Mouse (Mus musculus): Measurements from ENCODE around the gene Zdhhc6. TPM values are rescaled to one million over a fixed set of nuclear protein-coding genes. Genes with fewer than 3 reads are reported as not detected.

Gene Zdhhc6
- polyA plus RNA-seq, 1 experiment from 2014 or later: 96.8 TPM

GRCm38 (mm10) chr19:55236026-55236425 is 79.8 kb downstream of the Zdhhc6 start:
- Histone ChIP-seq H3K4me3 (no peak overlapping the region), H3K27me3 (no peaks in the 10 kb centered on the region), H3K9me3 (no peaks in the 10 kb centered on the region), H3K36me3 (no peaks in the 10 kb centered on the region), H3K27ac (no peak overlapping the region), H3K9ac (no peak overlapping the region), H3K4me1 (no peaks in the 10 kb centered on the region), H3K4me2 (replicated peaks) (no peak overlapping the region)
- WGBS: 44% methylated on average over 2 of the region's 2 CpGs
- ATAC-seq (ENCODE audit: insufficient number of reproducible peaks, insufficient read depth, low FRiP score, low TSS enrichment): no peak

GRCm38 (mm10) chr19:55232136-55232535 is 83.7 kb downstream of the Zdhhc6 start:
- no peak overlapping the region for H3K9ac ChIP-seq
- no peaks in the 10 kb centered on the region for H3K27me3 ChIP-seq
- H3K4me2 ChIP-seq (replicated peaks): no peak overlapping the region
- WGBS: 60% methylated on average over 8 of the region's 8 CpGs
- no peaks in the 10 kb centered on the region for H3K9me3 ChIP-seq
- no peak for ATAC-seq (ENCODE audit: insufficient number of reproducible peaks, insufficient read depth, low FRiP score, low TSS enrichment)
- no peak overlapping the region for H3K27ac ChIP-seq
- no peaks in the 10 kb centered on the region for H3K4me1 ChIP-seq
- H3K36me3 ChIP-seq: no peaks in the 10 kb centered on the region
- H3K4me3 ChIP-seq: no peak overlapping the region

GRCm38 (mm10) chr19:55231081-55231480 is 84.8 kb downstream of the Zdhhc6 start:
- ATAC-seq (ENCODE audit: insufficient number of reproducible peaks, insufficient read depth, low FRiP score, low TSS enrichment): no peak
- Histone ChIP-seq H3K4me1 (no peaks in the 10 kb centered on the region), H3K4me2 (replicated peaks) (no peak overlapping the region), H3K27me3 (no peaks in the 10 kb centered on the region), H3K4me3 (no peak overlapping the region), H3K9ac (no peak overlapping the region), H3K36me3 (no peaks in the 10 kb centered on the region), H3K9me3 (no peaks in the 10 kb centered on the region), H3K27ac (no peak overlapping the region)
- WGBS: 80% methylated on average over 10 of the region's 10 CpGs

GRCm38 (mm10) chr19:55227135-55227534 is 88.7 kb downstream of the Zdhhc6 start:
- Histone ChIP-seq H3K4me3 (no peak overlapping the region), H3K9me3 (no peaks in the 10 kb centered on the region), H3K4me1 (no peaks in the 10 kb centered on the region), H3K27me3 (no peaks in the 10 kb centered on the region), H3K4me2 (replicated peaks) (no peak overlapping the region), H3K27ac (no peak overlapping the region), H3K36me3 (no peaks in the 10 kb centered on the region), H3K9ac (no peak overlapping the region)
- no peak for ATAC-seq (ENCODE audit: insufficient number of reproducible peaks, insufficient read depth, low FRiP score, low TSS enrichment)
- 84% methylated on average over 7 of the region's 7 CpGs for WGBS

GRCm38 (mm10) chr19:55226621-55227020 is 89.2 kb downstream of the Zdhhc6 start:
- Histone ChIP-seq H3K27ac (no peak overlapping the region), H3K4me3 (no peak overlapping the region), H3K4me2 (replicated peaks) (no peak overlapping the region), H3K27me3 (no peaks in the 10 kb centered on the region), H3K9me3 (no peaks in the 10 kb centered on the region), H3K4me1 (no peaks in the 10 kb centered on the region), H3K36me3 (no peaks in the 10 kb centered on the region), H3K9ac (no peak overlapping the region)
- no peak for ATAC-seq (ENCODE audit: insufficient number of reproducible peaks, insufficient read depth, low FRiP score, low TSS enrichment)
- 64% methylated on average over 5 of the region's 5 CpGs for WGBS

- no peaks in the 10 kb centered on the region for H3K27me3 ChIP-seq
- WGBS: 89% methylated on average over 9 of the region's 9 CpGs
- no peaks in the 10 kb centered on the region for H3K4me1 ChIP-seq
- ATAC-seq (ENCODE audit: insufficient number of reproducible peaks, insufficient read depth, low FRiP score, low TSS enrichment): no peak
- no peaks in the 10 kb centered on the region for H3K36me3 ChIP-seq
- H3K9ac ChIP-seq: no peak overlapping the region
- no peak overlapping the region for H3K4me2 ChIP-seq (replicated peaks)
- H3K27ac ChIP-seq: no peak overlapping the region
- no peaks in the 10 kb centered on the region for H3K9me3 ChIP-seq
- no peak overlapping the region for H3K4me3 ChIP-seq
These were observed 93.6 kb downstream of the Zdhhc6 start for GRCm38 (mm10) chr19:55222268-55222667.

Other genes starting within 250 kb of the Zdhhc6 start
- gene Gpam, start 188.8 kb downstream of the Zdhhc6 start, polyA plus RNA-seq (2016; fragmentation: Nextera tagmentation; extraction: Ambion mirVana): 18.0 and 18.5 TPM in 2 replicates
- 0.15 and 0.27 TPM in 2 replicates for gene Tectb, start 135.3 kb downstream of the Zdhhc6 start, polyA plus RNA-seq (2016; fragmentation: Nextera tagmentation; extraction: Ambion mirVana)
- not detected in 2 replicates for gene Gucy2g, start 74.8 kb downstream of the Zdhhc6 start, polyA plus RNA-seq (2016; fragmentation: Nextera tagmentation; extraction: Ambion mirVana)
- 24.2 and 26.3 TPM in 2 replicates for gene Acsl5, start 64.1 kb downstream of the Zdhhc6 start, polyA plus RNA-seq (2016; fragmentation: Nextera tagmentation; extraction: Ambion mirVana)
- gene Vti1a, start 263 bp upstream of the Zdhhc6 start, polyA plus RNA-seq (2016; fragmentation: Nextera tagmentation; extraction: Ambion mirVana): 31.2 and 31.8 TPM in 2 replicates